Mouse (Mus musculus): Measurements from ENCODE around the gene Rps27l. TPM values are rescaled to one million over a fixed set of nuclear protein-coding genes. Genes with fewer than 3 reads are reported as not detected.

Rps27l gene
- polyA plus RNA-seq (2012), result 160 and 172 TPM in 2 replicates

GRCm38 (mm10) chr9:66945647-66946641 is at the start of gene Rps27l:
Gene Rps27l (plus strand): TSS chr9:66946086.
- no peak for TF ChIP-seq GATA1 (IDR thresholded peaks at IDR 0.05; ENCODE audit: low read length)

GRCm38 (mm10) chr9:66896951-66897350 is 48.9 kb upstream of the Rps27l start:
- TF ChIP-seq GATA1 (IDR thresholded peaks at IDR 0.05; ENCODE audit: low read length), result no peak

DNA sequence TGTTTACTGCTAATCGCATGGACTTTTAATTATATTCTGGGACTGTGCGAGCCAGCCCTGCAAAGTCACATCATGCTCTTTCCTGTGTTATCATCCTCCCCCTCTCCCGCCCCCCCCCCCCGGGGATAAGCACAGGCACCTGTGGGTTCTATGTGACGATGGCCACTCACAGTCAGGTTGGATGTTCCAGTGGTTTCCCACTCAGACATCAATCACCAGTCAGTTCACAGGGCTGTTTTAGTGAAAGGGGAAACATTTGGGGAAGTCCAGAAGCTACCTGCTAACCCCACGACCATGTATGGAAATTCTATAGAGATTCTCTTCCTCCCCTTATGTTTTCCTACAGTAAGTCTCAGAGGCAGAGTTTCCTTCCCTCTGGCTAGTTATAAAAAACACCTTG is 48.0 kb upstream of the Rps27l start:
- TF ChIP-seq GATA1 (IDR thresholded peaks at IDR 0.05; ENCODE audit: low read length), result no peak

DNA sequence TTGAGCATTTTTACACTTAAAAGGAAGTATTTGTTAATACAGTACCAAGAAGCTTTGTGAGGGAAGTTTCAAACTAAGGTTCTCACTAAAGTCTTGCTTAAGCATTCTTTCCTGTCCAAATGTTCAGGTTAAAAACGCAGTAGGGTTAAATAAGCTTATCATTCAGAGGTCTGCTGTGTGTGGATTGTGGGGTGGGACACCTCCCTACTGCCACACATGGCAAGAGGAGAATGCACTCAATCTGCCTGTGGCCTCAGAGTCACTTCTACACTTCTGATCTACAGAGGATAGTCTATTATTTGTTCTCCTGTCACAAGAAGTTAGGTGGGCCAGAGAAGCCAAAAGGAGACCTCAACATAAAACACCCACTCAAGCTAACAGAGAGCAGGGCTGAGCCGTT is 46.8 kb upstream of the Rps27l start:
- no peak for TF ChIP-seq GATA1 (IDR thresholded peaks at IDR 0.05; ENCODE audit: low read length)

- no peak for TF ChIP-seq GATA1 (IDR thresholded peaks at IDR 0.05; ENCODE audit: low read length)
These were observed 46.4 kb upstream of the Rps27l start for GRCm38 (mm10) chr9:66899526-66899925.

DNA sequence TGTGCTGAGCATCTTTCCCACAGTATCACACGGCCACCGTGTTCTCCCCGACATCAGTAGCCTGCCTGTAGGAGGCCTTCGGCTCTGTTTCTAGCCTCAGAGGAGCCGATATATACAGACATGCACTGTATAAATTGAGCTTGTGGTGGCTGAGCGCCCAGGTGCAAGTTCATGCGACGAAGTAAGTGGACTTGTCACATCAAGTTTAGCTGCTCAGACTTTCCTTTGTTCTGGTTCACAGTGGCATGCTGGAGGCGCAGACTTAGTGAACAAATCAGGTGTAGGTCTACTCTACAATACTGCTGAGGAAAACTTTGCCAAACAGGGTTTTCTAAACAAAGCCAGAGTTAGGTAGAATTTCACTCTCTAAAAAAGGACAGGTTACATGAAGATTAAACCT is 39.9 kb upstream of the Rps27l start:
- no peak for TF ChIP-seq GATA1 (IDR thresholded peaks at IDR 0.05; ENCODE audit: low read length)

DNA sequence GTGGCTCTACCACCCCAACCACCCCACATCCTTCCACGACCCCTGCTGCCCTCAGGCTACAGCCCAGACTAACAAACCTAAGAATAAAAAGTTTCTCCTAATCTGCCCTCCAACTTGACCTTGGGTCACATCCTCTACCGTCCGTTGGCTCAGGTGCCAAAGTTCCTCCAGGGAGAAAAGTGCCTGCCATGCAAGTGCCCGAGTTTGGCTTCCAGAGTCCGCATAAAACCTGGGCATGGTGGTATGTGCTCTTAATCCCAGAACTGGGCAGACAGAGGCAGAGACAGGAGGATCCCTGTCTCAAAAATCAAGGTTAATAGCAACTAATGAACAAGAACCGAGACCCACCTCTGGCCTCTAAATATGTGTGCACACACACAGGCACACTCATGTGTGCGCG is 38.8 kb upstream of the Rps27l start:
- no peak for TF ChIP-seq GATA1 (IDR thresholded peaks at IDR 0.05; ENCODE audit: low read length)

GRCm38 (mm10) chr9:66907746-66908397 is 38.0 kb upstream of the Rps27l start:
- TF ChIP-seq GATA1 (IDR thresholded peaks at IDR 0.05; ENCODE audit: low read length), result no peak

- no peak for TF ChIP-seq GATA1 (IDR thresholded peaks at IDR 0.05; ENCODE audit: low read length)
These were observed 36.0 kb upstream of the Rps27l start for GRCm38 (mm10) chr9:66909922-66910321.

DNA sequence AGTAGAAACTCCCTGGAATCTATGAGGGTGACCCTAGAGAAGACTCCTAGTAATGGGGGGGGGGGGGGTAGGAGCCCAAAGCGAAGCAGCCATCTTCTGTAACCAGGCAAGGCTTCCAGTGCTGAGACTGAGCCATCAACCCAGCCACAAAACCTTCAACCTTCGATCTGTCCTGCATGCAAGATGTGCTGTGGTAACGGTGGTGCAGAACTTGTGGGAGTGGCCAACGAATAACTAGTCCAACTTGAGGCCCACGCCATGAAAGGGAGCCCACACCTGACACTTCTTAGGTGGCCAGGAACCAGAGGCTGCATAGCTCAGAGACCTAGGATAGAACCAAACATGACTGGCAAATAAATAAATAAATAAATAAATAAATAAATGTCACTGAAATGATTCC is 35.2 kb upstream of the Rps27l start:
- TF ChIP-seq GATA1 (IDR thresholded peaks at IDR 0.05; ENCODE audit: low read length), result no peak

DNA sequence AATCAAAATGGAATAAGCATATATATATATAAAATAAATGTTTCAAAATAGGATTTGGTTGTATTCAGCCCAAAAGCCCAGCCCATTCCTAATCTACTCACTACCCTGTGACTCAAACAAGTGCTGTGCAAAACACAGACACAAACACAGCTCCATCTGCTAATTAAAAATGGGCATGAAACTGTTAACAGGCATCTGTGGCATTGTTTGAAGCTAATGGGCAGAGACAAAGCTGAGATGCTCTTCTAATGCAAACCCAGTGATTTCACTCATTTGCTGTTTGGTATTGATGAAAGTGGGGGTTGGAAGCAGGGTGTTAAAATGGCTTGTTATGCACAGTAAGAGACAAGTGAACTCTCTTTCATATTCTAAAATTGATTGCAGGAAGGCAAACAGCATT is 33.6 kb upstream of the Rps27l start:
- no peak for TF ChIP-seq GATA1 (IDR thresholded peaks at IDR 0.05; ENCODE audit: low read length)

DNA sequence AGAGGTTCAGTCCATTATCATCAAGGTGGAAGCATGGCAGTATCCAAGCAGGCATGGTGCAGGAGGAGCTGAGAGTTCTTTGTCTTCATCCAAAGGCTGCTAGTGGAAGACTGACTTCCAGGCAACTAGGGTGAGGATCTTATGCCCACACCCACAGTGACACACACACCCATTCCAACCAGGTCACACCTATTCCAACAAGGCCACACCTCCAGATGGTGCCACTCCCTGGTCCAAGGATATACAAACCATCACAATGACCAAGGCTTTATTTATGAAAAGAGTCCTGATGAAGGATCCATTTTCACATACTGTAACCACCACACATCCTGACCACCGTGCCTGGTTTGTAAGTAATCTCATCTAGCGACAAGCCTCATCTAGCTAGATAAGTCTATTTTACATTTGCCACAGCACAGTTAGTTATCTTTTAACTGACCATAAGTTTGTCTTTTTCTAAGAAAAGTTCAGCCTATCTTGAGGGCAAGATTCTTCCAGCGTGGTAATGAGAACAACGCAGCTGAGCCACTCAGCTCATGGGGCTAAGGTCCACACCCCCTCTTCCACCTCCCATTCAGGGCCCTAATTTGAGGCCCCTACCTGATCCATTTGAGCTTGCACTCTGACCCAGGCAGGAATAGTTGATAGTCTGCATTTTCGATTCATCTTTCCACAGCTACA is 32.5 kb upstream of the Rps27l start:
- peak; percentile 54 for TF ChIP-seq GATA1 (IDR thresholded peaks at IDR 0.05; ENCODE audit: low read length)

GRCm38 (mm10) chr9:66914540-66914939 is 31.3 kb upstream of the Rps27l start:
- TF ChIP-seq GATA1 (IDR thresholded peaks at IDR 0.05; ENCODE audit: low read length), result no peak

DNA sequence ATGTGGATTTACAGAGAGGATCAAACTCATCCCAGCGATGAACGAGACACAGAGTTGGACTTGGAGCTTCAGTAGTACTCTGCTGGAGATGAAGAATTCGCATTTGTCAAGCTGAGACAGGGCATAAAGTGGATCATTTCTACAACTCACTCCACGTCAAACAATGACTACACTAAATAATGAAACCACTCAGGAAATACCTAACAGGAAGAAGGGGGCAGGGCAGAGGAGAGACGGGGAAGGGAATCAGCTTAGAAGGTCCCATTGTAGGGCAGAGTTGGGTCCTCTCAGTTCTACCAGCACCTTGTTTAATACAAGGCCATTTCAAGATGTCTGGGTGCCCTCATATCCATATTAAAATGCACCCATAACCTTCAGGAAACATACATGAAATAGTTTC is 30.5 kb upstream of the Rps27l start:
- TF ChIP-seq GATA1 (IDR thresholded peaks at IDR 0.05; ENCODE audit: low read length), result no peak

DNA sequence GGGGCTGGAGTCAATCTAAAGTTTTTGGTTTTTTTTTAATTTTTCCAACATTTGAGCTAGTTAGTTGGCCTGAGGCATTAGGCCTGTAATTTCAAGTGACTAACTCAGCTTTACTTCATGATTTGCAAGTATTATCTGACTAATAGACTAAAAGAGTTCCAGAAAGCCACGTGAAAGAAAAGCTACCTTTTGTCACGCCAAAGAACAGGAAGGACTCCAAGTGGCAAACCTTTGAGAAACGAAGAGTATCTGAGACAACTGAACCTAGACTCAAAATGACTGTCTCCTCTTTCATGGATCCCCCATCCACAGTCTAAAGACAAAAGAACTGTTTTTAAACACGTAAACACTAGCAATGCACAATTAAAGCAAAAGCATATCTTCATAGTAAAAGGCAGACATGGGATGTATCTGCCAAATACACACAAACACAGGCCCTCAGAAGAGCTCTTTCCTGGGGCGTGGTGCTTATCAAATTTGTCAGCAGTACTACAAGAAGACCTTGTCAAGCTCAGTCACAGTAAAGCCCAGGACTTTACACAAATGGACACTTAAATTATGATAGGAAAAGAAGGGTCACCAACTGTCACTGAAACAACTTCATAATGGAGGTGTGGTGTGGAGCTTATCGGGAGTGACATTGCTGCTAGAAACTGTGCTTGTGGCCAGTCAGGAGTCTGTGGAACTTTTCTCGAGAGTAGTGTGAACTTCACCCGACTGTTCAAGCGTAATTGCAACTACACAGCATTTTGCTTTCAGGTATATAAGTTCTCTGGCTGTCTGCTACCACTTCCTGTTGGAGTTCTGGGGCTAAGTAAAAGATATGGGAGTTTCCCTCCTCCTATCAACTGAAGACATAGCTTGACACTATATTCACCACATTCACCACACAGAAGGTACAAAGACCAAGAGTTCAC is 29.8 kb upstream of the Rps27l start:
- no peak for TF ChIP-seq GATA1 (IDR thresholded peaks at IDR 0.05; ENCODE audit: low read length)
